Mouse (Mus musculus): Measurements from ENCODE around the gene Vac14.

The Vac14 gene

DNA sequence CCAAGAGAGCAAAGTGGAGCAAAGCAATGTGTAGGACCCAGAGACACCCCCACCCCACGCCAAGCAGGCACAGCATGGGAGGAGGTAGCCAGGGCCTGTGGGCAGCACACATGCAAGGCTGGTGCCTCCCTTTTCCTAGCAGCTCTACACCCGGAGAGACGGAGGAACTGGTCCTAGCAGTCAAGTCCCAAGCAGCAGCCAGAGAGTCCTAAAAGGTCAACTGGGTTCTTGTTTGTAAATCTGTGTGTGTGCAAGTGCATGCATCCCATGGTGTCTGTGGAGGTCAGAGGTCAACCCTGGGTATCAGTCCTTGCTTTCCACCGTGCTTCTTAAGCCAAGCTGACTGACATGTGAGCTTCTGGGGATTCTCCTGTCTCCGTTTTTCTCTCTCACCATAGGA lies 75.8 kb downstream of the Vac14 start:
- DNase-seq: no peak

GRCm38 (mm10) chr8:110694826-110695225 lies 76.4 kb downstream of the Vac14 start:
- no peak for DNase-seq

GRCm38 (mm10) chr8:110695431-110695830 lies 77.0 kb downstream of the Vac14 start:
- DNase-seq: no peak

GRCm38 (mm10) chr8:110696051-110696450 lies 77.7 kb downstream of the Vac14 start:
- DNase-seq: no peak

DNA sequence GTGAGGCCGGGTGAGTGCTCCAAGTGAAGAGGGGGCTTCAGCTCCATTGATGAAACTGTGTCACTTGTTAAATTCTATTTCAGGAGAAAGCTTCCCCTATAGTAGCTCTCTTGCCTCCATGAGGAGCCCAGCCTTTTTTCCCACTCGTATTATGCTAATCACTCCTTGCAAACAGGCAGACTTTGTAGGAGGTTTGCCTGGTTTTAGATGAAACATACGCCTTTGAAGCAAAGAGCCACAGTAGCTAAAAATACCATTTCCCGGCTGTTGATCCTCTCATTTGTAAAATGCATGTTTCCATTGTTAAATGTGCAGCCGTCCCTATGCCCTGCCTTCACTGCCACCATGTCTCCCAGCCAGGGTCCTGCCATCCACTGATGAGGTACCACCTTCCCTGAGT lies 79.2 kb downstream of the Vac14 start:
- DNase-seq: no peak

DNA sequence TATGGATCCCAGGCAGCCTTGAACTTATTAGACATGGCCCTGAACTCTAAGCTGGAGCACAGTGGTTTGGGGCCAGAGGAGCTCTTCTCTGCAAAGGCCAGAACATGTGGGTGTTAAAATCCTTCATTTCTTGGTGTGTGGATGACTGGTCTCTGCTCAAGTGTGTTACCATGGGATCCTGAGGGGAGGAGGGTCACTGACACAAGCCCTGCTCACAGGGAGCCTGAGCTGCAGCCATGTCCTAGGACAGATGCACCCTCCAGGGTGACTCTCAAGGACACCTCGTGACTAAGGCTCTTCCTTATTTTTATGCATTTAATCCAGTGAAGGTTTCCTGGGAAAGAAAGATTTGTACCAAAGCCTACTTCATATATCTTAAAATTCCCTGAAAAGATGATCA lies 79.7 kb downstream of the Vac14 start:
- DNase-seq: no peak

GRCm38 (mm10) chr8:110699501-110699900 lies 81.1 kb downstream of the Vac14 start:
- no peak for DNase-seq

GRCm38 (mm10) chr8:110700561-110700960 lies 82.2 kb downstream of the Vac14 start:
- no peak for DNase-seq

- DNase-seq: no peak
These were observed 84.5 kb downstream of the Vac14 start for GRCm38 (mm10) chr8:110702636-110703459.

- DNase-seq: no peak
These were observed 85.2 kb downstream of the Vac14 start for GRCm38 (mm10) chr8:110703460-110704061.

DNA sequence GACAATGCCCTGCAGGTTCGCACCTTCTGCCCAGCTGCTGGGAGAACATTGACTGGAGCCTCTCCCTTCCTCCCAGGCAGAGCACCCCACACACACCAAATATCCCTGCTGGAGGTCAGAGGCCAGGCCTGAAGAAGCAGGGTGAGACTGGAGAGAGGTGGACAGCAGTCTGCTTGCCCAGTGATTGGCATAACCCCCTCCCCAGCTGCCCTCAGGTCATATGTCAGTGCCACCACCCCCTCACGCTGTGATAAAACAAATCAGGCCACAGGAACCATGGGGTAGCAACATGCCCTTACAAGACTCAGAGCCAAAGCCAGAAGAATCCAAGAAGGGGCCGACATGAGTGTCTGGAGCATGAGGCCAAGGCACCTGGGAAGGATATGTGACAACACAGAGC lies 85.7 kb downstream of the Vac14 start:
- no peak for DNase-seq

- DNase-seq: no peak
These were observed 87.3 kb downstream of the Vac14 start for GRCm38 (mm10) chr8:110705391-110706287.

- DNase-seq: no peak
These were observed 88.0 kb downstream of the Vac14 start for GRCm38 (mm10) chr8:110706288-110706870.

DNA sequence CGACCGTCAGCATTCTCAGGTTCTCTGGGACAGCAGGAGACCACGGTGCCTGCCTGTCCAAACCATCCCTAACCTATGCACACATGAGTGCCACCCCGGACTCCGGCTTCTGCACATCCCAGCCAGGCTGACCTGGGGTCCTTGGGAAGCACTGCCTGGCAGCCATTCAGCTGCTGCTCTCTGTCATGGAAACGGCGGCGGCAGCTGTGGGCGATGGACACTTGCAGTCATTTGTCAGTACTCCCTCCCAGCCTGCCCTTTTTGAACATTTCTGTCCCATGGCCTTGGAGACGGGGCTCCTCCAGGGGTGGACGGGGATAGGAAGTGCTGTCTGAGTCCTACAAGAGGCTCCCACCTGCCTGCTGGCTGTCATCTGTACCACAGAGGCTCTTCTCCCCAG lies 90.0 kb downstream of the Vac14 start:
- DNase-seq: no peak

- no peak for DNase-seq
These were observed 92.2 kb downstream of the Vac14 start for GRCm38 (mm10) chr8:110710593-110710992.

DNA sequence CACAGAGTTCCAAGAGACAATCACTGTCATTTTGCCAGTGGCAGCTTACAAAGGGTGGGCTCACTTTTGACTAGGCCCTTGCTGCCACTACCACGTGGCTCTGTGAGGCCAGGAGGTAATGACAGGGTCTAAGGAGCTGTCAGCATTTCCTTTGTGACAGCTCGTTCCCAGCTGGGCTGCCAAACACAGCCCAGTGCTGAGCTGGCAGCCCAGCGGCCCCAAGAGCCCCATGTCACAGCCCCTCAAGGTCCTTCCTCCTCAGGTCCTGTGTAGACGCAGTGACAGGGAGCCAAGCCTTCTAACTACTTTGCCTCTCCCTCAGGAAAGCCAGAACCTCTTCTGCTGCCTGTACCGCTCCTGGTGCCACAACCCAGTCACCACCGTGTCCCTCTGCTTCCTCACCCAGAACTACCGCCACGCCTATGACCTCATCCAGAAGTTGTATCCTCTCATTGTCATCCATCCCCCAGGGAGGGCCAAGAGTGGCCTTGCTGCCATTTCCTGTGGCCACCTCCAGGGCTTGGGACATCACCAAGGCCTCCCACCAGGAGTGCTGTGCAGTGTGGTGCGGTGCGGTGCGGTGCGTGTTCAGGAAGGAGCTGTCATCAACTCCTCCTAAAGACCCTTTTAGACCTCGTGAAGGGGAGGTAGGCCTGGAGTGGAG lies 93.0 kb downstream of the Vac14 start:
- DNase-seq: peak; percentile 54 to 57

- no peak for DNase-seq
These were observed 94.7 kb downstream of the Vac14 start for GRCm38 (mm10) chr8:110713073-110713472.

GRCm38 (mm10) chr8:110714827-110715519 lies 96.6 kb downstream of the Vac14 start:
- no peak for DNase-seq

DNA sequence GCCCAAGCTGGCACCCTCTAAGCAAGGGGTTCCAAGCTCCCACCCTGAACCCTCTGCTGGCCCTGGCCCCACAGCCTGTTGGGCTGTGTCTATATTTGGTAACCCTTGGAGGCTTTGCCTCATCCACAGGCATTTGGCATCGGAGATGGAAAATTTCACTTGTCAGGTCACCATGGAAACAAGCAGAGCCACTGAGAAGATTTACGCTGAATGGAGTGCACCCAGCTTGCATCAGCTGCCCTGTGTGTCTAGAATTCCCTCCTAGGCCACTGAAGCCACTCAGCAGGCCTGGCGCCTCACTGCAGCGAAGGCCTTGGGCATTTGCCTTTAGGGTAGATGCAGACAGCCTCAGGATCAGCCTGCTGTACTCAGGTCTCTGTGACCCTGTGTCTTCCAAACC lies 97.7 kb downstream of the Vac14 start:
- DNase-seq: peak; percentile 32 to 52

- DNase-seq: no peak
These were observed 98.7 kb downstream of the Vac14 start for GRCm38 (mm10) chr8:110717131-110717530.

GRCm38 (mm10) chr8:110718209-110718968 lies 100.0 kb downstream of the Vac14 start:
- DNase-seq: no peak

Data from kidney, adult 8-10 months (tissue).